Mouse (Mus musculus): ENCODE results near the gene Smad9. TPM values are rescaled to one million over a fixed set of nuclear protein-coding genes. Genes with fewer than 3 reads are reported as not detected.
A peak's percentile ranks its signal among the peaks of the same experiment; 100 is the strongest.

The Smad9 gene
- polyA plus RNA-seq, 1 experiment from 2014 or later = 1.1 TPM

- no peaks in the 10 kb centered on the region for H3K4me1 ChIP-seq (replicated peaks)
- peaks cover 16% of the 10 kb centered on the region for H3K9me3 ChIP-seq
- no peak overlapping the region for H3K9ac ChIP-seq (replicated peaks)
- peaks cover 28% of the 10 kb centered on the region for H3K36me3 ChIP-seq
- H3K27me3 ChIP-seq = no peaks in the 10 kb centered on the region
- no peak overlapping the region for H3K4me2 ChIP-seq
- 63% methylated on average over 2 of the region's 2 CpGs for WGBS
- no peak overlapping the region for H3K4me3 ChIP-seq (replicated peaks)
- no peak overlapping the region for H3K27ac ChIP-seq
- no peak for ATAC-seq (ENCODE audit: insufficient number of reproducible peaks, insufficient read depth, low FRiP score, low TSS enrichment, low read depth)
These were observed 35.2 kb downstream of the Smad9 start for GRCm38 (mm10) chr3:54790601-54791000.

GRCm38 (mm10) chr3:54791822-54792677 is 36.7 kb downstream of the Smad9 start:
- Histone ChIP-seq H3K4me2 (no peak overlapping the region), H3K27ac (no peak overlapping the region), H3K9ac (replicated peaks) (no peak overlapping the region), H3K36me3 (peaks cover 22% of the 10 kb centered on the region), H3K4me3 (replicated peaks) (no peak overlapping the region), H3K9me3 (peaks cover 16% of the 10 kb centered on the region), H3K27me3 (no peaks in the 10 kb centered on the region), H3K4me1 (replicated peaks) (no peaks in the 10 kb centered on the region)
- WGBS = 73% methylated on average over 10 of the region's 10 CpGs
- ATAC-seq (ENCODE audit: insufficient number of reproducible peaks, insufficient read depth, low FRiP score, low TSS enrichment, low read depth) = no peak

GRCm38 (mm10) chr3:54793762-54794161 is 38.4 kb downstream of the Smad9 start:
- Histone ChIP-seq H3K27ac (no peak overlapping the region), H3K9me3 (peaks cover 16% of the 10 kb centered on the region), H3K36me3 (peaks cover 22% of the 10 kb centered on the region), H3K9ac (replicated peaks) (no peak overlapping the region), H3K4me1 (replicated peaks) (no peaks in the 10 kb centered on the region), H3K4me2 (no peak overlapping the region), H3K27me3 (no peaks in the 10 kb centered on the region), H3K4me3 (replicated peaks) (no peak overlapping the region)
- no peak for ATAC-seq (ENCODE audit: insufficient number of reproducible peaks, insufficient read depth, low FRiP score, low TSS enrichment, low read depth)
- WGBS = 89% methylated on average over 6 of the region's 6 CpGs

- Histone ChIP-seq H3K36me3 (peaks cover 16% of the 10 kb centered on the region; the same call in 1 of the 2 replicates), H3K27ac (no peak overlapping the region), H3K9me3 (peaks cover 16% of the 10 kb centered on the region), H3K9ac (replicated peaks) (no peak overlapping the region), H3K4me3 (replicated peaks) (no peak overlapping the region), H3K27me3 (no peaks in the 10 kb centered on the region), H3K4me1 (replicated peaks) (no peaks in the 10 kb centered on the region), H3K4me2 (no peak overlapping the region)
- 88% methylated on average over 5 of the region's 5 CpGs for WGBS
- no peak for ATAC-seq (ENCODE audit: insufficient number of reproducible peaks, insufficient read depth, low FRiP score, low TSS enrichment, low read depth)
These were observed 40.0 kb downstream of the Smad9 start for GRCm38 (mm10) chr3:54795379-54795778.

- WGBS = 97% methylated on average over 1 of the region's 1 CpGs
- H3K9ac ChIP-seq (replicated peaks) = no peak overlapping the region
- H3K27me3 ChIP-seq = no peaks in the 10 kb centered on the region
- H3K4me2 ChIP-seq = no peak overlapping the region
- H3K9me3 ChIP-seq = peaks cover 16% of the 10 kb centered on the region
- H3K27ac ChIP-seq = no peak overlapping the region
- no peak for ATAC-seq (ENCODE audit: insufficient number of reproducible peaks, insufficient read depth, low FRiP score, low TSS enrichment, low read depth)
- peaks cover 16% of the 10 kb centered on the region; the same call in 1 of the 2 replicates for H3K36me3 ChIP-seq
- no peak overlapping the region for H3K4me3 ChIP-seq (replicated peaks)
- no peaks in the 10 kb centered on the region for H3K4me1 ChIP-seq (replicated peaks)
These were observed 40.4 kb downstream of the Smad9 start for GRCm38 (mm10) chr3:54795806-54796205.

GRCm38 (mm10) chr3:54797211-54797610 is 41.8 kb downstream of the Smad9 start:
- ATAC-seq (ENCODE audit: insufficient number of reproducible peaks, insufficient read depth, low FRiP score, low TSS enrichment, low read depth) = no peak
- H3K4me1 ChIP-seq (replicated peaks) = no peaks in the 10 kb centered on the region
- no peak overlapping the region for H3K9ac ChIP-seq (replicated peaks)
- H3K9me3 ChIP-seq = peaks cover 16% of the 10 kb centered on the region
- peaks cover 16% of the 10 kb centered on the region; the same call in 1 of the 2 replicates for H3K36me3 ChIP-seq
- H3K4me2 ChIP-seq = no peak overlapping the region
- 36% methylated on average over 16 of the region's 16 CpGs for WGBS
- H3K27me3 ChIP-seq = no peaks in the 10 kb centered on the region
- no peak overlapping the region for H3K27ac ChIP-seq
- no peak overlapping the region for H3K4me3 ChIP-seq (replicated peaks)

- Histone ChIP-seq H3K9ac (replicated peaks) (no peak overlapping the region), H3K36me3 (peaks cover 17% of the 10 kb centered on the region), H3K27ac (no peak overlapping the region), H3K4me2 (no peak overlapping the region), H3K4me3 (replicated peaks) (no peak overlapping the region), H3K4me1 (replicated peaks) (peaks cover 19% of the 10 kb centered on the region), H3K9me3 (no peaks in the 10 kb centered on the region), H3K27me3 (no peaks in the 10 kb centered on the region)
- 93% methylated on average over 8 of the region's 8 CpGs for WGBS
- no peak for ATAC-seq (ENCODE audit: insufficient number of reproducible peaks, insufficient read depth, low FRiP score, low TSS enrichment, low read depth)
These were observed 48.3 kb downstream of the Smad9 start for GRCm38 (mm10) chr3:54803713-54804112.

- Histone ChIP-seq H3K9me3 (no peaks in the 10 kb centered on the region), H3K4me3 (replicated peaks) (peak overlapping the region; percentile 86), H3K27ac (peak overlapping the region; percentile 94), H3K4me1 (replicated peaks) (peaks cover 19% of the 10 kb centered on the region), H3K36me3 (peaks cover 17% of the 10 kb centered on the region), H3K27me3 (peaks cover 5% of the 10 kb centered on the region; the same call in 1 of the 2 replicates), H3K9ac (replicated peaks) (peak overlapping the region; percentile 93), H3K4me2 (peak overlapping the region; percentile 77)
- ATAC-seq (ENCODE audit: insufficient number of reproducible peaks, insufficient read depth, low FRiP score, low TSS enrichment, low read depth) = peak; percentile 53
- under 1% methylated on average over 56 of the region's 56 CpGs for WGBS
These were observed 51.8 kb downstream of the Smad9 start for GRCm38 (mm10) chr3:54807061-54807661.

- peaks cover 17% of the 10 kb centered on the region for H3K36me3 ChIP-seq
- no peaks in the 10 kb centered on the region for H3K9me3 ChIP-seq
- peak within 1 kb of the TSS; percentile 94 for H3K27ac ChIP-seq
- H3K4me2 ChIP-seq = peak within 1 kb of the TSS; percentile 77
- H3K4me3 ChIP-seq (replicated peaks) = peak within 1 kb of the TSS; percentile 86
- H3K27me3 ChIP-seq = peaks cover 5% of the 10 kb centered on the region; the same call in 1 of the 2 replicates
- H3K4me1 ChIP-seq (replicated peaks) = peaks cover 19% of the 10 kb centered on the region
- ATAC-seq (ENCODE audit: insufficient number of reproducible peaks, insufficient read depth, low FRiP score, low TSS enrichment, low read depth) = peak; percentile 88
- H3K9ac ChIP-seq (replicated peaks) = peak within 1 kb of the TSS; percentile 93
- WGBS = under 1% methylated on average over 52 of the region's 52 CpGs
These were observed 52.4 kb downstream of the Smad9 start, which contains the start of gene Rfxap for GRCm38 (mm10) chr3:54807666-54808217. Gene Rfxap (minus strand): TSS chr3:54807791.

- H3K4me2 ChIP-seq = no peak overlapping the region
- H3K9ac ChIP-seq (replicated peaks) = no peak overlapping the region
- peaks cover 19% of the 10 kb centered on the region for H3K4me1 ChIP-seq (replicated peaks)
- no peaks in the 10 kb centered on the region for H3K9me3 ChIP-seq
- no peak for ATAC-seq (ENCODE audit: insufficient number of reproducible peaks, insufficient read depth, low FRiP score, low TSS enrichment, low read depth)
- H3K4me3 ChIP-seq (replicated peaks) = no peak overlapping the region
- WGBS = 68% methylated on average over 5 of the region's 5 CpGs
- H3K27ac ChIP-seq = no peak overlapping the region
- H3K27me3 ChIP-seq = peaks cover 5% of the 10 kb centered on the region; the same call in 1 of the 2 replicates
- H3K36me3 ChIP-seq = peaks cover 10% of the 10 kb centered on the region
These were observed 53.7 kb downstream of the Smad9 start for GRCm38 (mm10) chr3:54809111-54809510.

- ATAC-seq (ENCODE audit: insufficient number of reproducible peaks, insufficient read depth, low FRiP score, low TSS enrichment, low read depth) = no peak
- Histone ChIP-seq H3K27me3 (peaks cover 5% of the 10 kb centered on the region; the same call in 1 of the 2 replicates), H3K4me2 (no peak overlapping the region), H3K4me1 (replicated peaks) (peaks cover 6% of the 10 kb centered on the region), H3K27ac (no peak overlapping the region), H3K9ac (replicated peaks) (no peak overlapping the region), H3K4me3 (replicated peaks) (no peak overlapping the region), H3K36me3 (no peaks in the 10 kb centered on the region), H3K9me3 (no peaks in the 10 kb centered on the region)
- WGBS = 47% methylated on average over 1 of the region's 1 CpGs
These were observed 56.2 kb downstream of the Smad9 start for GRCm38 (mm10) chr3:54811616-54812015.
